Mouse (Mus musculus) heart, postnatal 10 days (tissue): ENCODE data around the gene Kdm4b. TPM values are rescaled to one million over a fixed set of nuclear protein-coding genes. Genes with fewer than 3 reads are reported as not detected.

Experiments used
- DNase-seq, 2 experiments: peaks; one replicate each; pipeline ENCODE4 v3.0.0; 2021
- intact Hi-C: fragments of 180-260 bp; cut with DNase I; formaldehyde crosslinking; loops from one replicate; pipeline ENCODE4 v1.15.1; 2025
- total RNA-seq, 2 experiments: library from RNA; stranded (reverse); gene quantifications; 2 replicates each; pipeline ENCODE4 v1.2.3; 2021

Kdm4b gene
- 10 to 100 TPM; 42.4 to 44.9 TPM for total RNA-seq

DNA sequence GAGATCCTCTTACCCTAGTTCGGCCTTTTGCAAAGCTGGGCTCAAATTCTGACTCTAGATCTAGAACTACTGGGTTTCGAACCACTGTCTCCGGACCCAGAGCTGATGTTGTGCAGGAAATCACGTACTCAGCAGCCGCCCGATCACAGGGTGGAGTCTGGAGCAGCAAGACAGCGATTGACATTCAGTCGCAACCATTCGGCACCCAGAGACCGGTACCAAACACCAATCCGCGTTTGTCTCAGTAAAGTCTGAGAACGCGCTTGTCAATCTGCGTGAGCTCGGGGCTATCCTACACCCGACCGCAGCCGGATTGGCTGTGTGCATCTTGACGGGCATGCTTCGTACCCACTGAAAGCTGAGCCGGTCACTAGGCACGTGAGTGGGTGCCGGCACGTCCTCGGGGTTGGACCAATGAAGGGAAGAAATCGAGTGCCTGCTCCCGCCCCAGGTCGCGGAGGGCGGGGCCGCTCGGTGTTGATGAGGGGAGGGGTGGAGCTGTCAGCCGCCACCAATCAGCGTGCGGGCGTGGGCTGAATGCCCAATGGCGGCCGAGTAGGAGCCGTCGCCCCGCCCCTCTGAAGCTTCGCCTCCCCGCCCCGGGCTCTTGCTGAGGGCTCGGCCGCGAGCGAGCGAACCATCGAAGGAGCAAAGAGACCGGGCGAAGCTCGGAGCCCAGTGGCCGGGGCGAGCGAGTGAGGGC, at the start of gene Kdm4b:
Kdm4b (plus strand) TSS at position 613 of the 703 bp plus-strand sequence.
- peak; percentile 99 for DNase-seq

GRCm38 (mm10) chr17:56276643-56277566, 49.0 kb upstream of the Kdm4b start, which contains the start of gene Ticam1:
Gene Ticam1, minus strand, starts transcription at chr17:56276786.
- intact Hi-C loops = loop anchor here (1.0 to 2.0 kb wide), 2 partner anchors 13 to 20 kb away; partner anchors contain the start of gene Fem1a
- DNase-seq = peak; percentile 94 to 95

More for the DNA sequence above, at the start of gene Kdm4b:
- intact Hi-C loops = no loop called here

DNA sequence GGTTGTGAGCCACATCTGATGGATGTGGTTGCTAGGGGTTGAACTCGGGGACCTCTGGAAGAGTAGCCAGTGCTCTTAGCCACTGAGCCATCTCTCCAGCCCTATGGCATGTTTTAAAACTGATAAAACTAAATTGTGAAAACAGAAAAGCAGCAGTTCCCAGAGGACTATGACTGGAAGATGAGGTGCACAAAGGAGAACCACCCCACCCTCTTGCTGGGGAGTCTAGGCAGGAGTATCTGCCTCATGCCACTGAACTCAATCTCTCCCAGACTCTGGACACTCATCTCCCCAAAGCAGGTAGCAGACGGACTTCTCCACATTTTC, 48.3 kb upstream of the Kdm4b start:
- intact Hi-C loops = loop anchor here (1.0 to 2.0 kb wide), 2 partner anchors 13 to 21 kb away; partner anchors contain the start of gene Fem1a
- no peak for DNase-seq

GRCm38 (mm10) chr17:56278340-56278739, 47.5 kb upstream of the Kdm4b start:
- no peak for DNase-seq
- intact Hi-C loops = no loop called here

DNA sequence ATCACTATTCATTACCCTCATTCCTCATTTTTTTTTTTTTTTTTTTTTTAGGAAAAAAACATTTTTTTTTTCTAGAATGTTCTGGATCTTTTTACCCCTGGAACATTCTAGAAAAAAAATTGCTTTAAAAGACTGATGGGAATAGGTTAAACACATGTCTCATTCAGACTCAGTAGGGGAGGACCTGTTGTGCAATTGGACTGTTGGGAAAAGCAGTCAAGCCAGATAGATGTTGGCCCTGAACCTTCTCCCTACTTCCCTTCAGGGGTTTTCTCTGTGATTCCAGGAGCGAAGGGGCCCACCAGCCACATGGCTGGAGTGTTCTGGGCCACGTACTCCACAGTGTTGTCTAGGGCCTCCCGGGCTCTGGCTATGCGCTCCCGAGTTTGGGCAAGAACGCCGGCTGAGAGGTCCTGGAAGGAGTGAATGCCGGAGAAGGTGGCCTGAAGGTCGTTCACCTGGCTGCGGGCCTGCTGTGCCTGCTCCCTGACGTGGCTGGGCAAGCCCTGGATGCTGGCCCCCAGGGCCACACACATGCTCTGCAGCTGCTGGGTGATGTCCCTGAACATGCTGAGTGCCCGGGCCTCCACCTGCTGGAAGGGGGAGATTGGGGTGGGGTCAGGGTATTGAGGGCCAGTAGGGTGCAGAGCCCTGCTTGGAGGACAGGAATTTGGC, 46.2 kb upstream of the Kdm4b start:
- intact Hi-C loops = no loop called here
- peak; percentile 72 to 80 for DNase-seq

DNA sequence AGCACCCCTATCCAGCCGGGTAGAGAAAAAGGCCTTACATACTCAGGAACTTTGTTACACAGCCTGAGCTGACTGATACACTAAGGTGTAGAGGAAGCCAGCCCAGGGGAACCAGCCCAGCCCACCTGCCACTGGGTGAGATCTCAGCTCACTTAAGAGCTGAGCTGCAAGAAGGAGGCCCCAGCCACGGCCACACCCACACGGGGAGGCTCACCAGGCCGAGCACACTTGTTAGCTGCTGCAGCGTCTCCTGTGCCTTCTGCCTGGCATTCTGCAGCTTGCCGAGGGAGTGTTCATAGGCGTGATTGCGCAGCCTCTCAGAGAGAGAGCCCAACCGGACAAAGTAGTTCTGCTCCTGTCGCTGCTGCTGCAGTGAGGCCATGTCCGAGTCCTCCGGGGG, 44.7 kb upstream of the Kdm4b start:
- no peak for DNase-seq
- intact Hi-C loops = no loop called here

- DNase-seq = no peak
- intact Hi-C loops = no loop called here
Measured at GRCm38 (mm10) chr17:56282802-56283201, 43.1 kb upstream of the Kdm4b start.

GRCm38 (mm10) chr17:56283316-56283715, 42.5 kb upstream of the Kdm4b start:
- intact Hi-C loops = no loop called here

DNA sequence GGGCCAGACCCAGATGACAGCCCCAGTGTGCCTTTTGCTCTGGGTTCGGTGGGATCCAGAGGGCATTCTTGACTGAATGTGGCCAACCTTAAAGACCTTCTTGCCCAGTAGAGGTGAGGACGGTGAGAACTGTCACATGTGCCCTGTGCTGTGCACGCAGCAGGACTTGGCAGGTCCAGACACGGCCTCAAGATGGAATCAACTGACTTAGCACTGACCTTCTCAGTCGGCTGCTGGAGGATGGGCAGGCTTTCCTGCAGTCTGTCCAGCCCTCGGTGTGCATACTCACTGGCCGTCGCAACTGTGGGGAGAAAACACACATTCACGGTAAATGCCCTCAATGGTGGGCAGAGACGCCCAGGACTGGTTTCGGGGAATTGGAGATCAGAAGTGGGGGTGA, 39.9 kb upstream of the Kdm4b start:
- DNase-seq = no peak
- intact Hi-C loops = no loop called here

More at GRCm38 (mm10) chr17:56283316-56283715, 42.5 kb upstream of the Kdm4b start:
- DNase-seq = no peak

GRCm38 (mm10) chr17:56287830-56288229, 38.0 kb upstream of the Kdm4b start:
- intact Hi-C loops = no loop called here
- DNase-seq = peak; percentile 58 to 60

DNA sequence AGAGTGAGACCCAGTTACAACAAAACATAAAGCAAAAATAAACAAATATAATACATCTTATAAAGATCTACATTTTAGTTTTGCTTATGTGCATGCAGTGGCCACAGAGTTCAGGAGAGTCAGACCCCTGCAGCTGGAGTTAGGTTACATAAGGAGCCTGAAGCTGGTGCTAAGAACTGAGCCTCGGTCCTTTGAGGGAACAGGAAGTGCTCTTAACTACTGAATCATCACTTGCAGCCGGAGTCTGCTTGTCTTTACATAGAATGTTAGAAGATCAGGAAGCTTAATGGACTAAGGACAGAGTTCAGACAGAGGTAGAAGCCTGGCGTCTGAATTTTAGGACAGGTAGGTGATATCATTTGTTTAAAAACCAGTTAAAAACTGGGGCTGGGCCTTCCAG, 37.0 kb upstream of the Kdm4b start:
- DNase-seq = no peak
- intact Hi-C loops = no loop called here

- intact Hi-C loops = loop anchor here (1.0 kb wide), 1 partner anchor 12 kb away; no protein-coding TSS in a partner anchor
- DNase-seq = peak; percentile 82 to 83
Measured at GRCm38 (mm10) chr17:56289371-56290331, 36.2 kb upstream of the Kdm4b start.

- intact Hi-C loops = loop anchor here (1.0 kb wide), 1 partner anchor 13 kb away; no protein-coding TSS in a partner anchor
- peak; percentile 99 for DNase-seq
Measured at GRCm38 (mm10) chr17:56290388-56291170, 35.3 kb upstream of the Kdm4b start.

GRCm38 (mm10) chr17:56291171-56291511, 34.7 kb upstream of the Kdm4b start:
- peak; percentile 94 for DNase-seq
- intact Hi-C loops = no loop called here

GRCm38 (mm10) chr17:56291826-56292475, 33.9 kb upstream of the Kdm4b start:
- DNase-seq = peak in 1 of 2 experiments; percentile 7
- intact Hi-C loops = loop anchor here (2.0 kb wide), 1 partner anchor 59 kb away; no protein-coding TSS in a partner anchor

GRCm38 (mm10) chr17:56292531-56293222, 33.2 kb upstream of the Kdm4b start, which contains the start of gene Plin3:
Gene Plin3, minus strand, starts transcription at chr17:56292873.
- peak; percentile 24 to 60 for DNase-seq
- intact Hi-C loops = loop anchor here (2.0 kb wide), 1 partner anchor 58 kb away; no protein-coding TSS in a partner anchor

DNA sequence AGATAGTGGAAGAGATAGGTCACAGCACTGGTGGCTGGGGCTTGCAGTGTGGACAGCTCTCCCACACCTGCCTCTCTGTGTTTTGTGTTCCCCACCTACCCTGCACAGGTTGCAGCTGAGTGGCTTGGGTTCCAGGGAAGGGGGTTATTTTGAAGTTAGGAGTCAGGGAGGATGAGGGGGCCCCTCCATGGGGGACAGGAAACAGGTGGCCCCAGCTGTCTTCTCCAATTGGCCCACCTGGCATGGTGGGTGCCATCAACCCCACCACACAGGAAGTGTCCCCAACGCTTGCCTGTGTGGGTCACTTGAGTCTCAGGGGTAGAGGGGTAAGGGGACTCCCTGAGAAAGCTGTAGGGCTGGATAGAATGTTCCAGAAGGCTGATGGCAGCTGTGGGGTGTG, 32.6 kb upstream of the Kdm4b start:
- peak in 1 of 2 experiments; percentile 7 for DNase-seq
- intact Hi-C loops = loop anchor here (2.0 kb wide), 1 partner anchor 58 kb away; no protein-coding TSS in a partner anchor
